Mouse (Mus musculus) telencephalon, adult 2 months (tissue): ENCODE results near the gene Asb4.

Experiments used
- DNase-seq: peaks from one replicate; pipeline ENCODE4 v3.0.0-alpha.2; 2011; ENCODE audit warnings: low read depth, low spot score

Gene Asb4

GRCm38 (mm10) chr6:5444331-5444898, 61.2 kb downstream of the Asb4 start:
- DNase-seq = no peak

GRCm38 (mm10) chr6:5447013-5447412, 63.8 kb downstream of the Asb4 start:
- DNase-seq = no peak

- DNase-seq = peak; percentile 50
These were observed 64.4 kb downstream of the Asb4 start for GRCm38 (mm10) chr6:5447546-5447945.

GRCm38 (mm10) chr6:5448396-5448795, 65.2 kb downstream of the Asb4 start:
- DNase-seq = no peak

- no peak for DNase-seq
These were observed 66.7 kb downstream of the Asb4 start for GRCm38 (mm10) chr6:5449878-5450277.

GRCm38 (mm10) chr6:5455836-5456235, 72.7 kb downstream of the Asb4 start:
- no peak for DNase-seq

GRCm38 (mm10) chr6:5470480-5471318, 87.5 kb downstream of the Asb4 start:
- no peak for DNase-seq

GRCm38 (mm10) chr6:5472692-5473091, 89.5 kb downstream of the Asb4 start:
- DNase-seq = no peak

- DNase-seq = no peak
These were observed 90.8 kb downstream of the Asb4 start for GRCm38 (mm10) chr6:5474021-5474420.

- DNase-seq = no peak
These were observed 97.9 kb downstream of the Asb4 start for GRCm38 (mm10) chr6:5481066-5481465.

GRCm38 (mm10) chr6:5482270-5482783, 99.1 kb downstream of the Asb4 start:
- no peak for DNase-seq
